Mouse (Mus musculus) myocyte (in vitro differentiated cells): ENCODE results near the gene Sema4a. TPM values are rescaled to one million over a fixed set of nuclear protein-coding genes. Genes with fewer than 3 reads are reported as not detected.

ENCODE experiments used
- H3K27me3 ChIP-seq: one replicate; pipeline ENCODE4 v1.6.1; 2011; ENCODE audit not compliant: control insufficient read depth, insufficient read depth, insufficient read length
- H3K36me3 ChIP-seq: one replicate; pipeline ENCODE4 v1.6.1; 2011; ENCODE audit not compliant: control insufficient read depth, insufficient read depth
- H3K4me2 ChIP-seq: one replicate; pipeline ENCODE4 v1.6.1; 2011; ENCODE audit warnings: low read depth, control low read depth
- H3K4me3 ChIP-seq: one replicate; pipeline ENCODE4 v1.5.1; 2011; ENCODE audit warnings: mild to moderate bottlenecking, control low read depth, moderate library complexity
- H3K79me2 ChIP-seq: one replicate; pipeline ENCODE4 v1.6.1; 2011; ENCODE audit not compliant: control insufficient read depth, insufficient read depth
- H3ac ChIP-seq: one replicate; pipeline ENCODE4 v1.6.1; 2011; ENCODE audit not compliant: control insufficient read depth, insufficient read length
- CEBPB ChIP-seq: IDR thresholded peaks from 2 replicates; pipeline ENCODE4 v1.6.1; 2011; ENCODE audit warnings: mild to moderate bottlenecking, moderate library complexity; ENCODE audit not compliant: poor library complexity, insufficient read depth, severe bottlenecking
- E2F4 ChIP-seq: IDR thresholded peaks from one replicate; pipeline ENCODE4 v1.6.1; 2011; ENCODE audit warnings: mild to moderate bottlenecking, control low read depth, moderate library complexity; ENCODE audit not compliant: insufficient read depth
- MAX ChIP-seq: IDR thresholded peaks from one replicate; pipeline ENCODE4 v1.6.1; 2011; ENCODE audit warnings: low read depth, mild to moderate bottlenecking, control low read depth
- MYOD1 ChIP-seq, 3 experiments: IDR thresholded peaks; one replicate each; pipeline ENCODE4 v1.6.1; 2011; ENCODE audit warnings: control low read depth in 2 of 3, low read depth in 2 of 3, mild to moderate bottlenecking in 2 of 3, moderate library complexity in 1 of 3; ENCODE audit not compliant: insufficient read length in 2 of 3, control insufficient read depth in 1 of 3
- MYOG ChIP-seq, 3 experiments: IDR thresholded peaks; one replicate each; pipeline ENCODE4 v1.6.1; 2011; ENCODE audit warnings: control low read depth in 2 of 3, low read depth in 2 of 3, mild to moderate bottlenecking in 2 of 3; ENCODE audit not compliant: insufficient read length in 2 of 3, control insufficient read depth in 1 of 3, insufficient read depth in 1 of 3
- POLR2A ChIP-seq: IDR thresholded peaks from one replicate; pipeline ENCODE4 v1.6.1; 2011; ENCODE audit warnings: low read depth, mild to moderate bottlenecking, control low read depth, moderate library complexity; ENCODE audit not compliant: insufficient read length
- POLR2AphosphoS2 ChIP-seq: IDR thresholded peaks from one replicate; pipeline ENCODE4 v1.6.1; 2011; ENCODE audit warnings: low read depth, control low read depth; ENCODE audit not compliant: insufficient read length
- REST ChIP-seq: IDR thresholded peaks from one replicate; pipeline ENCODE4 v1.6.1; 2011; ENCODE audit warnings: mild to moderate bottlenecking, control low read depth, moderate library complexity; ENCODE audit not compliant: insufficient read depth, insufficient read length
- SRF ChIP-seq: IDR thresholded peaks from one replicate; pipeline ENCODE4 v1.6.1; 2011; ENCODE audit warnings: low read depth; ENCODE audit not compliant: control insufficient read depth, insufficient read length
- TCF12 ChIP-seq: IDR thresholded peaks from one replicate; pipeline ENCODE4 v1.6.1; 2011; ENCODE audit warnings: mild to moderate bottlenecking, control low read depth; ENCODE audit not compliant: poor library complexity, insufficient read depth, severe bottlenecking
- TCF3 ChIP-seq: IDR thresholded peaks from one replicate; pipeline ENCODE4 v1.6.1; 2011; ENCODE audit warnings: low read depth, control low read depth; ENCODE audit not compliant: insufficient read length
- USF1 ChIP-seq: IDR thresholded peaks from one replicate; pipeline ENCODE4 v1.6.1; 2011; ENCODE audit warnings: low read depth, mild to moderate bottlenecking, control low read depth, moderate library complexity
- polyA plus RNA-seq: library from polyadenylated mRNA; unstranded; fragments of >200 nt; fragmentation: generic; extraction: Trizol; gene quantifications from one replicate; pipeline ENCODE4 v1.2.1, GENCODE M21; 2012; ENCODE audit warnings: missing spikeins

Gene Sema4a
- polyA plus RNA-seq, 1 experiment: 0.35 TPM

DNA sequence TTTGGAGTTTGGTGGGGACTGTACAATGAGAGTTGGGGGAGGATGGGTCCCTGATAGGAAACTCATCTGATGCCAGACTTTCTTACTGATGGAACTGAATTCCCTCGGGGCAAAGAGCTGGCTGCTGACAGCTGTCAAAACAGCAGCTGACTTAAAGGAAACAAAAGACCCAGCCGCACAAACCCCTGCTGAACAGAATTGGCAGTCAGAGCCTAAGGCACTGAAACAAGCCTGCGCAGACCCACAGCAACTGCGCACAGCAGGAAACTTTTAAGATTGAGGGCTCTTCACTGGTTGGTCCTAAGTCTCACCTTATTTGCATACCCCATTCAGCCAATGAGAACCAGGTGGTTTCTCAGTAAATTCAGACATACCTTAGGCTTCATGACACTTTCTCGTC is 12.0 kb upstream of the Sema4a start:
- TF ChIP-seq MYOG (IDR thresholded peaks at IDR 0.05; ENCODE audit: control insufficient read depth in 1 of 3, insufficient read depth in 1 of 3, insufficient read length in 2 of 3, low read depth in 2 of 3): peak in 1 of 3 experiments; percentile 74
- TF ChIP-seq POLR2AphosphoS2: no peak
- TF ChIP-seq TCF12: peak; percentile 12
- peak in 2 of 3 experiments; percentile 61 to 68 for TF ChIP-seq MYOD1 (IDR thresholded peaks at IDR 0.05; ENCODE audit: control insufficient read depth in 1 of 3, insufficient read length in 2 of 3, low read depth in 2 of 3)
- H3K79me2 ChIP-seq: no peaks in the 10 kb centered on the region
- H3K36me3 ChIP-seq: no peaks in the 10 kb centered on the region
- no peak overlapping the region for H3K4me3 ChIP-seq
- H3ac ChIP-seq: no peak overlapping the region
- H3K27me3 ChIP-seq: no peaks in the 10 kb centered on the region
- no peak overlapping the region for H3K4me2 ChIP-seq

DNA sequence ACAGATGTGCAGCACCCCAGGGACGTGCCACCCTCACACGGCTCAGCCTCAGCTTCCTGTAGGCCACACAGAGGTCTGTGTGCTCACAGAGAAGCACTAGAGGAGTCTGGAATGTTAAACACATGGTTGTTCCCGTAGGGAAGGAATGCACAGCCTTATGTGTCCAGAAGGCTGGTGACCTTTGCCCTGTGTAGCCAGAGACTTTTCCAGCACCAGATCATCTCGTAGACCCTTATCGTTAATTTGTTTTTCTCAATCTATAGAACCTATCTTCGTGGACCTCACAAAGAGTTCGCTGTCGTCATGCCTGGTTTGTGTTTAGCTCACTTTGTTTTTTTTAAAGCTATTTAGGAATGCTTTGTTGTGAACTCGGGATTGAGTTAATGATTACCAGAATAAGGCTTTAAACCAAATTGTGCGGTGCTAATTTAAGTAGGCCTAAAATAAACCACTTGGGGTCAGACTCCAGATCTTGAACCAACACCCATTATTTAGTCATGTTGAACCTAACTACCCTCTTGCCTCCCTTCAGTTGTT is 10.0 kb upstream of the Sema4a start:
- TF ChIP-seq TCF12 (no peak), USF1 (no peak), MYOG (IDR thresholded peaks at IDR 0.05; ENCODE audit: control insufficient read depth in 1 of 3, insufficient read depth in 1 of 3, insufficient read length in 2 of 3, low read depth in 2 of 3) (no peak), CEBPB (no peak), SRF (no peak), MYOD1 (IDR thresholded peaks at IDR 0.05; ENCODE audit: control insufficient read depth in 1 of 3, insufficient read length in 2 of 3, low read depth in 2 of 3) (no peak), POLR2A (no peak), REST (no peak), TCF3 (no peak), E2F4 (no peak), MAX (no peak), POLR2AphosphoS2 (no peak)
- H3K27me3 ChIP-seq: no peaks in the 10 kb centered on the region
- H3ac ChIP-seq: no peak overlapping the region
- H3K4me3 ChIP-seq: no peak overlapping the region
- no peaks in the 10 kb centered on the region for H3K79me2 ChIP-seq
- no peak overlapping the region for H3K4me2 ChIP-seq
- H3K36me3 ChIP-seq: no peaks in the 10 kb centered on the region

DNA sequence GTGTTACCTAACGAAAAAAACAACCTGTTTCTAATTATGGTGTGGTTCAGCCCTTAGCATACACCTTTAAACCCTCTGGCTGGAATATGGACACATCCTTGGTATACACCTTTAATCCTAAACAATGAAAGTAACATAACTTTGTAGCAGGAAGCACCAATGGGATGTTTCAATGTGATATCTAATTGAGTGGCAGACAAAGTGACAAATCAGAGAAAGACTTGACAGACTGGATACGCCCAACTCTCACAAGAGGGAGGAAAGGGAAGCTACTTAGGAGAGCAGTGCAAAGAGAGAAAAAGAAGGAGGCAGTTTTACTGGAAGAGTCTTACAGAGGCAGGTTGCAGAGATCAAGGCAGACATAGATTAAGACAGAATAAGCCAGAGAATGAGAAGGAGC is 8.5 kb upstream of the Sema4a start:
- Histone ChIP-seq H3ac (no peak overlapping the region), H3K79me2 (no peaks in the 10 kb centered on the region), H3K27me3 (no peaks in the 10 kb centered on the region), H3K4me3 (no peak overlapping the region), H3K36me3 (no peaks in the 10 kb centered on the region), H3K4me2 (no peak overlapping the region)
- no peak for TF ChIP-seq CEBPB
- TF ChIP-seq USF1: no peak
- TF ChIP-seq MYOD1 (IDR thresholded peaks at IDR 0.05; ENCODE audit: control insufficient read depth in 1 of 3, insufficient read length in 2 of 3, low read depth in 2 of 3): no peak
- no peak for TF ChIP-seq REST

DNA sequence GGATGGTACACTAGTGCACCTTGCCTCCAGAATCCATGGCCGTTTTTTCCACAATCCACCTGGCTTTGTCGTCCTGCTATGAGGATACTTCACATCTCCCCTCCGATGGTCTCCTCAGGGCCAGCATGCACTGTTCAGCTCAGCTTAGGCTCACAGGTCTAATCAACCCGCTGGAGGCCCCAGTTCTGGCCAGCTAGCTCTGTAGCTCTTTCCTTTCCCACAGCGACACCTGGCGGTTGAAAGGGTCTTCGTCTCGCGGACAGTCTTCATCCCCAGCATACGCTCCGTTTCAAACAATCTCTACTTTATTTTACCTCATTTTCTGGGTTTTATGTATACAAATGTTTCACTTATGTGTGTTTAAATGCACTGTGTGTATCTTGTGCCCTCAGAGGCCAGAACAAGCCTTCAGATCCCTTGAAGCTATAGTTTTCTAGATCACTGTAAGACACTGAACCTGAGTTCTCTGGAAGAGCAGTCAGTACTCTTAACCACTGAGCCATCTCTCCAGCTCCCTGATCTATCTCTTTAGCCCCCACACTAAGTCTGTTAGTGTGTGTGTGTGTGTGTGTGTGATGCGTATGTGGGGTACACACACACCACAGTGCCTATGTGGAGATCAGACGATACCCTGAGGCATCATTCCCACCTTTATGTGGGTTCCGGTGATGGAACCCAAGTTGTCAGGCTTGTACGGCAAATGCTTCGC is 6.3 kb upstream of the Sema4a start:
- Histone ChIP-seq H3ac (no peak overlapping the region), H3K79me2 (no peaks in the 10 kb centered on the region), H3K4me3 (no peak overlapping the region), H3K27me3 (no peaks in the 10 kb centered on the region), H3K4me2 (peak overlapping the region; percentile 31), H3K36me3 (no peaks in the 10 kb centered on the region)
- TF ChIP-seq E2F4: no peak
- no peak for TF ChIP-seq USF1
- no peak for TF ChIP-seq REST
- TF ChIP-seq MYOG (IDR thresholded peaks at IDR 0.05; ENCODE audit: control insufficient read depth in 1 of 3, insufficient read depth in 1 of 3, insufficient read length in 2 of 3, low read depth in 2 of 3): no peak
- TF ChIP-seq SRF: no peak
- TF ChIP-seq CEBPB: no peak
- no peak for TF ChIP-seq TCF3
- no peak for TF ChIP-seq TCF12
- TF ChIP-seq POLR2A: no peak
- TF ChIP-seq POLR2AphosphoS2: no peak
- TF ChIP-seq MYOD1 (IDR thresholded peaks at IDR 0.05; ENCODE audit: control insufficient read depth in 1 of 3, insufficient read length in 2 of 3, low read depth in 2 of 3): no peak

DNA sequence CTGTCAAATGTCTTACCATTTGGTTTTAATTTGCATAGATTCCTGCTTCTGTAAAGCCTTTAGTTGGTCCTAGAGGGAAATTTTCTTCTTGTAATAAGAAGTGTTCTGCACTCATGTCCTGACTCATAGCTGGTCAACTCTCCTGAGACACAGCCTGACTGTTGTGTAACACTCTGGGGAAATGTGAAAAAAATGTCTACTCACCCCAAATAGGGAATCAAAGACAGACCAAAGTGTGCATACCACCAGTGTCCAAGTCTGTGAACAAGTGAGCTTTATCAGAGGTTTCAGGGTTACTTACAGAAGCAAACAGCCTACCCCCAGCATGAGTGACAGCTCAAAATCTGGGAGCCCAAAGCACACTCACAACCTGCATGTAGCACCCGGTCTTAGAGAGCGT is 4.1 kb upstream of the Sema4a start:
- Histone ChIP-seq H3K4me3 (no peak overlapping the region), H3K4me2 (peak overlapping the region; percentile 54), H3ac (no peak overlapping the region), H3K79me2 (no peaks in the 10 kb centered on the region), H3K27me3 (no peaks in the 10 kb centered on the region), H3K36me3 (no peaks in the 10 kb centered on the region)
- TF ChIP-seq TCF3: no peak
- no peak for TF ChIP-seq REST
- TF ChIP-seq SRF: no peak
- TF ChIP-seq CEBPB: peak; percentile 96
- no peak for TF ChIP-seq POLR2AphosphoS2
- no peak for TF ChIP-seq E2F4
- no peak for TF ChIP-seq MAX
- TF ChIP-seq MYOG (IDR thresholded peaks at IDR 0.05; ENCODE audit: control insufficient read depth in 1 of 3, insufficient read depth in 1 of 3, insufficient read length in 2 of 3, low read depth in 2 of 3): no peak
